In genomic region chr2:131497224-131497856, GRCm38 (mm10) we compare ENCODE assay signal across 15 mouse cellular contexts. TPM values are rescaled to one million over a fixed set of nuclear protein-coding genes. Genes with fewer than 3 reads are reported as not detected.
DNase-seq lines count a peak whose midpoint lies in the region; ATAC-seq lines count a peak whose summit lies in the region.
"Had no signal": no experiment of that assay in that cellular context is flagged by ENCODE, and none has a peak within 500 bp of the region (broad histone marks: within the 10 kb centered on the region; RNA-seq: fewer than 3 reads in every experiment).

No protein-coding gene starts in this region.

- 96% methylated on average over 4 of the region's 4 CpGs for WGBS in midbrain, embryonic 14.5 days

- H3K9ac ChIP-seq in midbrain, embryonic 14.5 days (replicated peaks; ENCODE audit: low read length): no peak overlapping the region
- H3K9ac ChIP-seq: embryonic facial prominence, embryonic 15.5 days; hindbrain, embryonic 15.5 days; midbrain, embryonic 13.5 days had no signal

- DNase-seq in heart, adult 11 months: peak; percentile 91
- no peak for DNase-seq in heart, postnatal 10 days
- peak; percentile 76 for DNase-seq in spleen, adult 12 weeks (ENCODE audit: low spot score)
- DNase-seq in spleen, adult 18-20 months: no peak
- no peak for DNase-seq in embryo, embryonic 10.5 days (ENCODE audit: low spot score)
- DNase-seq in midbrain, embryonic 14.5 days: no peak
- no peak for DNase-seq in embryo, embryonic 10 days (ENCODE audit: low spot score)
- DNase-seq: adrenal gland, adult 2 months; cerebellum, adult 9-10 months; lung, adult 18-20 months; right cerebral cortex, postnatal 4 days had no signal

- H3K9me3 ChIP-seq in megakaryocyte, embryonic 14.5 days: no peaks in the 10 kb centered on the region
- no peaks in the 10 kb centered on the region for H3K9me3 ChIP-seq in midbrain, embryonic 14.5 days (ENCODE audit: control insufficient read depth, low read length)
- H3K9me3 ChIP-seq: embryonic facial prominence, embryonic 15.5 days; hindbrain, embryonic 15.5 days; midbrain, embryonic 13.5 days had no signal

- peaks cover 78% of the 10 kb centered on the region for H3K36me3 ChIP-seq in megakaryocyte, embryonic 14.5 days (replicated peaks; ENCODE audit: low read length)
- H3K36me3 ChIP-seq in midbrain, embryonic 14.5 days (ENCODE audit: control insufficient read depth, insufficient read depth, low read length): no peaks in the 10 kb centered on the region
- H3K36me3 ChIP-seq: embryonic facial prominence, embryonic 15.5 days; hindbrain, embryonic 15.5 days; midbrain, embryonic 13.5 days had no signal

- H3K4me1 ChIP-seq in megakaryocyte, embryonic 14.5 days: peaks cover 99% of the 10 kb centered on the region
- H3K4me1 ChIP-seq in midbrain, embryonic 14.5 days (ENCODE audit: control insufficient read depth, insufficient read depth, low read length): peaks cover 27% of the 10 kb centered on the region

- H3K27me3 ChIP-seq in megakaryocyte, embryonic 14.5 days (replicated peaks): no peaks in the 10 kb centered on the region
- H3K27me3 ChIP-seq in midbrain, embryonic 14.5 days (ENCODE audit: control insufficient read depth, insufficient read depth, low read length): no peaks in the 10 kb centered on the region
- H3K27me3 ChIP-seq: embryonic facial prominence, embryonic 15.5 days; hindbrain, embryonic 15.5 days; midbrain, embryonic 13.5 days had no signal

- H3K27ac ChIP-seq in midbrain, embryonic 14.5 days (replicated peaks; ENCODE audit: low read depth, low read length): no peak overlapping the region
- H3K27ac ChIP-seq: embryonic facial prominence, embryonic 15.5 days; hindbrain, embryonic 15.5 days; midbrain, embryonic 13.5 days had no signal

- intact Hi-C loops in heart, postnatal 10 days (cut with DNase I): no loop called here

- no peak for ATAC-seq in midbrain, embryonic 14.5 days (ENCODE audit: low FRiP score, low TSS enrichment)
- ATAC-seq: midbrain, embryonic 13.5 days had no signal

- H3K4me3 ChIP-seq in megakaryocyte, embryonic 14.5 days (replicated peaks): peak overlapping the region; percentile 88
- H3K4me3 ChIP-seq in midbrain, embryonic 14.5 days (replicated peaks; ENCODE audit: low read depth, low read length): no peak overlapping the region
- H3K4me3 ChIP-seq: embryonic facial prominence, embryonic 15.5 days; hindbrain, embryonic 15.5 days; midbrain, embryonic 13.5 days had no signal

- H3K4me2 ChIP-seq in midbrain, embryonic 14.5 days (ENCODE audit: low read length): no peak overlapping the region
- H3K4me2 ChIP-seq: embryonic facial prominence, embryonic 15.5 days; hindbrain, embryonic 15.5 days; midbrain, embryonic 13.5 days had no signal

RNA-seq across cellular contexts. Expression of gene Smox, which starts 6.0 kb away (rescaled TPM):
- 10 to 100 TPM; 29.7 to 35.2 TPM for total RNA-seq in heart, postnatal 10 days (2021)
- polyA plus RNA-seq in megakaryocyte, embryonic 14.5 days (2012; ENCODE audit: insufficient read depth, low replicate concordance): 504 and 573 TPM in 2 replicates
- polyA plus RNA-seq in midbrain, embryonic 14.5 days (2014; fragmentation: Nextera tagmentation; extraction: Ambion mirVana): 31.4 and 37.7 TPM in 2 replicates

Comparison
In these comparisons a context has a peak if more than half of its experiments do, and no peak if none do; other contexts are left out.
1. DNase-seq: peak in heart, adult 11 months (single experiment) and spleen, adult 12 weeks (single experiment); none in heart, postnatal 10 days (0 of 2), spleen, adult 18-20 months (0 of 2), embryo, embryonic 10.5 days (single experiment), midbrain, embryonic 14.5 days (single experiment) and embryo, embryonic 10 days (single experiment).
2. RNA of gene Smox, which starts 6.0 kb away (polyA plus RNA-seq): 504 to 573 TPM in megakaryocyte, embryonic 14.5 days; 31.4 to 37.7 TPM in midbrain, embryonic 14.5 days; every median in the first group is over 10 times any median in the second.